Mouse (Mus musculus): ENCODE results near the gene Dnajc19.

DNA sequence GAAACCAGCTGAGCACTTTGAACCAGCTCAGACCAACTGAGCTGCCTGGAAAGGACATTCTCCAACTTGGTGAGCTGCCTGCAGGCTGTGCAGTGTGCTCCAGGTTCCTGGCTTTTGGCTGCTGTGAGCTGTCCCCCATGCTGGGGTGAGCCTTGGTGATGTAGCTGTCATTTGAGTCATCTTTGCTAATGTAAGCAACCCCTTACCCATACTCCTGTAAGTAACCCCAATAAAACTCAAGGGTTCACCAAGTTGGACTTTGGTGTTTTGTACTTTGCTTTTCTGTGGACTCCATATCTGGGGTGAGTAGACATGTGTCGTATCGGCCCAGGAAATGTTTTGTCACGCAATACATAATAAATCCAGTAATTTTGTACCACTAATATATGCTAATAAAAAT lies 39.7 kb upstream of the Dnajc19 start:
- TF ChIP-seq CTCF (IDR thresholded peaks at IDR 0.05; ENCODE audit: control insufficient read depth, insufficient read depth, low read length) = no peak
- no peak for TF ChIP-seq POLR2A (IDR thresholded peaks at IDR 0.05; ENCODE audit: borderline replicate concordance, control insufficient read depth, low read depth, low read length)

All from bone marrow, adult 2 months (tissue).